Mouse (Mus musculus) testis, adult 2 months (tissue): ENCODE measurements around the gene Dst.

ENCODE experiments used
- CTCF ChIP-seq: fragments of 200-500 bp; IDR thresholded peaks from 2 replicates; pipeline ENCODE4 v1.5.1; 2012; ENCODE audit warnings: low read depth, mild to moderate bottlenecking, inconsistent platforms, low read length, moderate library complexity; ENCODE audit not compliant: control insufficient read depth, insufficient read depth, insufficient replicate concordance
- POLR2A ChIP-seq: fragments of 200-500 bp; IDR thresholded peaks from 2 replicates; pipeline ENCODE4 v1.6.1; 2012; ENCODE audit warnings: low read depth, mild to moderate bottlenecking, inconsistent platforms, low read length, moderate library complexity; ENCODE audit not compliant: control insufficient read depth

- TF ChIP-seq CTCF (no peak), POLR2A (no peak)
These were observed 221.7 kb downstream of the Dst start for GRCm38 (mm10) chr1:34129691-34130090.
